ENCODE assay signal across 9 mouse cellular contexts in the genomic region with DNA sequence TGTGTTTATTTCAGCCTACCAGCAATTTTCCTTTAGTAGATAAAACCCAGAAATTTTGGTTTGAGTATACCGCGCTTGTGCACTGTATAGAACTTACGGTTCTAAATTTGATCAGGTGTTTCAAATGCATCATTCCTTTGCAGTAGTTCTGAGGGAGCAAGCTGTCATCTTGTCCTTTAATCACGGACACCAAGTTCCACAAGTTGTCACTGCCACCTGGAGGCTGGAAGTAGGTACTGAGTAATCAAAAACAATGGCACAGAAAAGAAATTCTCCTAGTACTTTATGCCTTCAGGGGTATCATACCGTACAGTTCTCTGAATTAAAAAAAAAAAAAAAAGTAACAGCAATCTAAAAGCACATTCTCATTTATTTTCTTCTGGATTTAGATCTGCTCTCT.
A peak's percentile ranks its signal among the peaks of the same experiment; 100 is the strongest.
DNase-seq lines count a peak whose midpoint lies in the region; ATAC-seq and TF ChIP-seq lines count a peak whose summit lies in the region.
"Had no signal": no experiment of that assay in that cellular context is flagged by ENCODE, and none has a peak within 500 bp of the region (broad histone marks: within the 10 kb centered on the region; RNA-seq: fewer than 3 reads in every experiment).

No protein-coding gene starts in this region.

- intact Hi-C loops in heart, postnatal 25 days (cut with DNase I) = loop anchor here (1.0 to 2.0 kb wide), 2 partner anchors 124 to 153 kb away; no protein-coding TSS in a partner anchor

- H3K9me3 ChIP-seq in liver, embryonic 14.5 days (ENCODE audit: control insufficient read depth, low read length) = no peaks in the 10 kb centered on the region
- H3K9me3 ChIP-seq: limb, embryonic 15.5 days had no signal

- H3K4me3 ChIP-seq in liver, embryonic 14.5 days (ENCODE audit: insufficient read depth in 1 of 2, low read depth in 2 of 2, low read length in 2 of 2) = no peak overlapping the region
- H3K4me3 ChIP-seq: limb, embryonic 15.5 days had no signal

- no peaks in the 10 kb centered on the region for H3K27me3 ChIP-seq in Patski
- H3K27me3 ChIP-seq in liver, embryonic 14.5 days (ENCODE audit: control insufficient read depth, insufficient read depth, low read length) = no peaks in the 10 kb centered on the region
- H3K27me3 ChIP-seq: limb, embryonic 15.5 days had no signal

- CTCF ChIA-PET in Patski (lab: Charles Lee) = interaction anchor here (0.8 to 4.3 kb wide), 14 partner anchors 12 to 157 kb away, joined by 3 to 28 read pairs (median 5); no protein-coding TSS in a partner anchor

- H3K4me2 ChIP-seq in liver, embryonic 14.5 days (ENCODE audit: low read depth) = no peak overlapping the region
- H3K4me2 ChIP-seq: limb, embryonic 15.5 days had no signal

- no peaks in the 10 kb centered on the region for H3K36me3 ChIP-seq in liver, embryonic 14.5 days (replicated peaks; ENCODE audit: control insufficient read depth, insufficient read depth, low read depth)
- H3K36me3 ChIP-seq: limb, embryonic 15.5 days had no signal

- ATAC-seq in Patski = peak; percentile 69
- no peak for ATAC-seq in liver, embryonic 14.5 days (ENCODE audit: insufficient read depth)

- no peak overlapping the region for H3K27ac ChIP-seq in liver, embryonic 14.5 days
- H3K27ac ChIP-seq: limb, embryonic 15.5 days had no signal

- 29% methylated on average over 5 of the region's 5 CpGs for WGBS in liver, embryonic 14.5 days (ENCODE audit: insufficient replicate concordance)

- POLR2A ChIA-PET in Patski (lab: Charles Lee) = interaction anchor here (0.7 to 0.9 kb wide), 2 partner anchors 150 to 153 kb away, joined by 3 to 4 read pairs; no protein-coding TSS in a partner anchor

- DNase-seq in heart, adult 18-20 months = peak; percentile 34 to 73
- no peak for DNase-seq in heart, postnatal 25 days (ENCODE audit: low spot score)
- DNase-seq in Patski (ENCODE audit: low read depth, low spot score) = peak; percentile 22
- peak; percentile 36 to 71 for DNase-seq in cerebellum, postnatal 25 days
- peak; percentile 4 to 8 for DNase-seq in gastrocnemius, adult 8-10 months (ENCODE audit: low spot score in 2 of 2)
- DNase-seq in kidney, postnatal 14 days = peak; percentile 63
- DNase-seq in liver, embryonic 14.5 days (ENCODE audit: low read depth in 3 of 3, low spot score in 3 of 3) = peak; percentile 0 to 16 (median 10)
- DNase-seq in retina, postnatal 7 days (ENCODE audit: low read depth, low spot score) = peak; percentile 21

- TF ChIP-seq CTCF in Patski (IDR thresholded peaks at IDR 0.05) = peak; percentile 82
- TF ChIP-seq CTCF in liver, embryonic 14.5 days (IDR thresholded peaks at IDR 0.05; ENCODE audit: low read depth) = peak; percentile 51; the same call in 1 of the 2 replicates

- no peak overlapping the region for H3K9ac ChIP-seq in liver, embryonic 14.5 days (replicated peaks)
- H3K9ac ChIP-seq: limb, embryonic 15.5 days had no signal

- TF ChIP-seq EP300 in liver, embryonic 14.5 days (IDR thresholded peaks at IDR 0.05; ENCODE audit: low read depth) = no peak

- H3K4me1 ChIP-seq in liver, embryonic 14.5 days (replicated peaks; ENCODE audit: control insufficient read depth in 2 of 2, insufficient read depth in 2 of 2, low read length in 1 of 2) = no peaks in the 10 kb centered on the region
- H3K4me1 ChIP-seq: limb, embryonic 15.5 days had no signal

- in situ Hi-C loops in Patski (cut with MboI; ENCODE audit: low pct_unique_long_range_greater_than_20kb) = loop anchor here (5.0 kb wide), 1 partner anchor 153 kb away; no protein-coding TSS in a partner anchor
